Mouse (Mus musculus): ENCODE measurements around the gene Abhd2.
A peak's percentile ranks its signal among the peaks of the same experiment; 100 is the strongest.

Abhd2 gene

GRCm38 (mm10) chr7:79318110-79318801, 45.3 kb downstream of the Abhd2 start:
- DNase-seq (ENCODE audit: low read depth, low spot score): peak; percentile 74

GRCm38 (mm10) chr7:79323855-79324254, 50.9 kb downstream of the Abhd2 start:
- DNase-seq (ENCODE audit: low read depth, low spot score): no peak

GRCm38 (mm10) chr7:79328769-79329168, 55.8 kb downstream of the Abhd2 start:
- DNase-seq (ENCODE audit: low read depth, low spot score): no peak

- no peak for DNase-seq (ENCODE audit: low read depth, low spot score)
Measured at GRCm38 (mm10) chr7:79331197-79331596, 58.2 kb downstream of the Abhd2 start.

GRCm38 (mm10) chr7:79333419-79333818, 60.4 kb downstream of the Abhd2 start:
- DNase-seq (ENCODE audit: low read depth, low spot score): no peak

GRCm38 (mm10) chr7:79336362-79336910, 63.4 kb downstream of the Abhd2 start:
- no peak for DNase-seq (ENCODE audit: low read depth, low spot score)

- DNase-seq (ENCODE audit: low read depth, low spot score): peak; percentile 34
Measured at GRCm38 (mm10) chr7:79345902-79346301, 72.9 kb downstream of the Abhd2 start.

- no peak for DNase-seq (ENCODE audit: low read depth, low spot score)
Measured at GRCm38 (mm10) chr7:79346555-79347075, 73.6 kb downstream of the Abhd2 start.

- no peak for DNase-seq (ENCODE audit: low read depth, low spot score)
Measured at GRCm38 (mm10) chr7:79347108-79347813, 74.3 kb downstream of the Abhd2 start.

GRCm38 (mm10) chr7:79348816-79349215, 75.8 kb downstream of the Abhd2 start:
- DNase-seq (ENCODE audit: low read depth, low spot score): no peak

- peak; percentile 85 for DNase-seq (ENCODE audit: low read depth, low spot score)
Measured at GRCm38 (mm10) chr7:79349738-79350386, 76.9 kb downstream of the Abhd2 start.

GRCm38 (mm10) chr7:79358350-79359182, 85.6 kb downstream of the Abhd2 start:
- DNase-seq (ENCODE audit: low read depth, low spot score): no peak

GRCm38 (mm10) chr7:79359183-79359435, 86.1 kb downstream of the Abhd2 start:
- DNase-seq (ENCODE audit: low read depth, low spot score): no peak

GRCm38 (mm10) chr7:79360056-79360455, 87.1 kb downstream of the Abhd2 start:
- no peak for DNase-seq (ENCODE audit: low read depth, low spot score)

GRCm38 (mm10) chr7:79362208-79362607, 89.2 kb downstream of the Abhd2 start:
- no peak for DNase-seq (ENCODE audit: low read depth, low spot score)

- DNase-seq (ENCODE audit: low read depth, low spot score): no peak
Measured at GRCm38 (mm10) chr7:79362830-79363229, 89.8 kb downstream of the Abhd2 start.

GRCm38 (mm10) chr7:79363370-79364043, 90.5 kb downstream of the Abhd2 start:
- DNase-seq (ENCODE audit: low read depth, low spot score): no peak

- no peak for DNase-seq (ENCODE audit: low read depth, low spot score)
Measured at GRCm38 (mm10) chr7:79368664-79369063, 95.7 kb downstream of the Abhd2 start.

GRCm38 (mm10) chr7:79369416-79369815, 96.4 kb downstream of the Abhd2 start:
- DNase-seq (ENCODE audit: low read depth, low spot score): no peak

- peak; percentile 80 for DNase-seq (ENCODE audit: low read depth, low spot score)
Measured at GRCm38 (mm10) chr7:79371321-79371879, 98.4 kb downstream of the Abhd2 start.

- DNase-seq (ENCODE audit: low read depth, low spot score): no peak
Measured at GRCm38 (mm10) chr7:79374017-79374416, 101.0 kb downstream of the Abhd2 start.

All from forelimb bud, embryonic 11.5 days (tissue).